Mouse (Mus musculus): ENCODE data around the gene Nisch. TPM values are rescaled to one million over a fixed set of nuclear protein-coding genes. Genes with fewer than 3 reads are reported as not detected.

The Nisch gene
- polyA plus RNA-seq (2015; fragmentation: Nextera tagmentation; extraction: Ambion mirVana) = 92.3 and 115 TPM in 2 replicates

- H3K9me3 ChIP-seq (replicated peaks) = no peaks in the 10 kb centered on the region
- H3K27me3 ChIP-seq = peaks cover 7% of the 10 kb centered on the region; the same call in 1 of the 2 replicates
- ATAC-seq (ENCODE audit: insufficient read depth) = no peak
- no peaks in the 10 kb centered on the region for H3K36me3 ChIP-seq (replicated peaks)
- WGBS (ENCODE audit: insufficient replicate concordance) = 58% methylated on average over 2 of the region's 2 CpGs
- H3K9ac ChIP-seq = no peak within 1 kb of the TSS
- H3K4me3 ChIP-seq (replicated peaks) = no peak within 1 kb of the TSS
- H3K27ac ChIP-seq (replicated peaks) = no peak within 1 kb of the TSS
- peaks cover 31% of the 10 kb centered on the region for H3K4me1 ChIP-seq (replicated peaks)
- no peak within 1 kb of the TSS for H3K4me2 ChIP-seq
Observed at GRCm38 (mm10) chr14:31216846-31217245, at the start of gene Nisch. TSS of gene Nisch (minus strand) at chr14:31216946.

GRCm38 (mm10) chr14:31260932-31261331 lies 44.2 kb upstream of the Nisch start:
- Histone ChIP-seq H3K4me1 (replicated peaks) (peaks cover 40% of the 10 kb centered on the region), H3K27ac (replicated peaks) (peak overlapping the region; percentile 96), H3K9me3 (replicated peaks) (no peaks in the 10 kb centered on the region), H3K9ac (peak overlapping the region; percentile 28; the same call in 1 of the 2 replicates), H3K27me3 (no peaks in the 10 kb centered on the region), H3K36me3 (replicated peaks) (peaks cover 59% of the 10 kb centered on the region), H3K4me2 (peak overlapping the region; percentile 63), H3K4me3 (replicated peaks) (peak overlapping the region; percentile 15; the same call in 1 of the 2 replicates)
- 56% methylated on average over 9 of the region's 9 CpGs for WGBS (ENCODE audit: insufficient replicate concordance)
- ATAC-seq (ENCODE audit: insufficient read depth) = peak; percentile 74

- Histone ChIP-seq H3K4me3 (replicated peaks) (peak overlapping the region; percentile 15; the same call in 1 of the 2 replicates), H3K9ac (peak overlapping the region; percentile 28; the same call in 1 of the 2 replicates), H3K27ac (replicated peaks) (peak overlapping the region; percentile 96)
Observed at GRCm38 (mm10) chr14:31260374-31260773, 43.6 kb upstream of the Nisch start.

GRCm38 (mm10) chr14:31258476-31259050 lies 41.8 kb upstream of the Nisch start:
- 89% methylated on average over 14 of the region's 14 CpGs for WGBS (ENCODE audit: insufficient replicate concordance)
- Histone ChIP-seq H3K4me3 (replicated peaks) (no peak overlapping the region), H3K27ac (replicated peaks) (peak overlapping the region; percentile 96), H3K4me2 (no peak overlapping the region), H3K4me1 (replicated peaks) (peaks cover 40% of the 10 kb centered on the region), H3K36me3 (replicated peaks) (peaks cover 83% of the 10 kb centered on the region), H3K27me3 (no peaks in the 10 kb centered on the region), H3K9me3 (replicated peaks) (no peaks in the 10 kb centered on the region), H3K9ac (no peak overlapping the region)
- no peak for ATAC-seq (ENCODE audit: insufficient read depth)

More at GRCm38 (mm10) chr14:31260374-31260773, 43.6 kb upstream of the Nisch start:
- Histone ChIP-seq H3K36me3 (replicated peaks) (peaks cover 65% of the 10 kb centered on the region), H3K4me2 (peak overlapping the region; percentile 63), H3K9me3 (replicated peaks) (no peaks in the 10 kb centered on the region), H3K4me1 (replicated peaks) (peaks cover 40% of the 10 kb centered on the region), H3K27me3 (no peaks in the 10 kb centered on the region)
- WGBS (ENCODE audit: insufficient replicate concordance) = 14% methylated on average over 4 of the region's 4 CpGs
- ATAC-seq (ENCODE audit: insufficient read depth) = peak; percentile 96

- no peak for ATAC-seq (ENCODE audit: insufficient read depth)
- Histone ChIP-seq H3K9ac (peak overlapping the region; percentile 96), H3K9me3 (replicated peaks) (no peaks in the 10 kb centered on the region), H3K36me3 (replicated peaks) (peaks cover 45% of the 10 kb centered on the region), H3K4me1 (replicated peaks) (peaks cover 23% of the 10 kb centered on the region), H3K27me3 (no peaks in the 10 kb centered on the region), H3K4me2 (peak overlapping the region; percentile 82), H3K4me3 (replicated peaks) (peak overlapping the region; percentile 98), H3K27ac (replicated peaks) (peak overlapping the region; percentile 79)
- WGBS (ENCODE audit: insufficient replicate concordance) = 81% methylated on average over 5 of the region's 5 CpGs
Observed at GRCm38 (mm10) chr14:31252091-31252490, 35.3 kb upstream of the Nisch start.

GRCm38 (mm10) chr14:31251626-31252025 lies 34.9 kb upstream of the Nisch start:
- peak; percentile 10 for ATAC-seq (ENCODE audit: insufficient read depth)

GRCm38 (mm10) chr14:31251084-31251604 lies 34.4 kb upstream of the Nisch start, which contains the start of the genes Phf7 and Bap1:
TSS of gene Phf7 (minus strand) at chr14:31251317.
TSS of gene Bap1 (plus strand) at chr14:31251450.
- H3K27ac ChIP-seq (replicated peaks) = peak within 1 kb of the TSS; percentile 89
- H3K36me3 ChIP-seq (replicated peaks) = peaks cover 35% of the 10 kb centered on the region
- peak within 1 kb of the TSS; percentile 82 for H3K4me2 ChIP-seq
- H3K9me3 ChIP-seq (replicated peaks) = no peaks in the 10 kb centered on the region
- peak; percentile 89 for ATAC-seq (ENCODE audit: insufficient read depth)
- WGBS (ENCODE audit: insufficient replicate concordance) = under 1% methylated on average over 75 of the region's 75 CpGs
- peak within 1 kb of the TSS; percentile 96 for H3K9ac ChIP-seq
- H3K4me1 ChIP-seq (replicated peaks) = peaks cover 23% of the 10 kb centered on the region
- peak within 1 kb of the TSS; percentile 98 for H3K4me3 ChIP-seq (replicated peaks)
- H3K27me3 ChIP-seq = no peaks in the 10 kb centered on the region

More at GRCm38 (mm10) chr14:31251626-31252025, 34.9 kb upstream of the Nisch start:
- under 1% methylated on average over 18 of the region's 18 CpGs for WGBS (ENCODE audit: insufficient replicate concordance)
- Histone ChIP-seq H3K4me2 (peak overlapping the region; percentile 82), H3K9me3 (replicated peaks) (no peaks in the 10 kb centered on the region), H3K27ac (replicated peaks) (peak overlapping the region; percentile 79), H3K9ac (peak overlapping the region; percentile 96), H3K36me3 (replicated peaks) (peaks cover 40% of the 10 kb centered on the region), H3K4me1 (replicated peaks) (peaks cover 23% of the 10 kb centered on the region), H3K4me3 (replicated peaks) (peak overlapping the region; percentile 98), H3K27me3 (no peaks in the 10 kb centered on the region)

GRCm38 (mm10) chr14:31250222-31251083 lies 33.7 kb upstream of the Nisch start:
- Histone ChIP-seq H3K27me3 (no peaks in the 10 kb centered on the region), H3K9ac (peak overlapping the region; percentile 75), H3K36me3 (replicated peaks) (peaks cover 28% of the 10 kb centered on the region), H3K4me1 (replicated peaks) (peaks cover 23% of the 10 kb centered on the region), H3K4me3 (replicated peaks) (peak overlapping the region; percentile 98), H3K27ac (replicated peaks) (peak overlapping the region; percentile 89), H3K4me2 (peak overlapping the region; percentile 82), H3K9me3 (replicated peaks) (no peaks in the 10 kb centered on the region)
- WGBS (ENCODE audit: insufficient replicate concordance) = 12% methylated on average over 38 of the region's 38 CpGs
- peak; percentile 83 for ATAC-seq (ENCODE audit: insufficient read depth)

- no peak overlapping the region for H3K4me3 ChIP-seq (replicated peaks)
- H3K4me1 ChIP-seq (replicated peaks) = peaks cover 23% of the 10 kb centered on the region
- H3K27ac ChIP-seq (replicated peaks) = no peak overlapping the region
- H3K9me3 ChIP-seq (replicated peaks) = no peaks in the 10 kb centered on the region
- whole genome bisulfite sequencing (ENCODE audit: insufficient replicate concordance) = 78% methylated on average over 6 of the region's 6 CpGs
- H3K9ac ChIP-seq = no peak overlapping the region
- H3K36me3 ChIP-seq (replicated peaks) = peaks cover 8% of the 10 kb centered on the region
- ATAC-seq (ENCODE audit: insufficient read depth) = no peak
- no peak overlapping the region for H3K4me2 ChIP-seq
- no peaks in the 10 kb centered on the region for H3K27me3 ChIP-seq
Observed at GRCm38 (mm10) chr14:31248396-31248795, 31.6 kb upstream of the Nisch start.

GRCm38 (mm10) chr14:31245946-31246345 lies 29.2 kb upstream of the Nisch start:
- WGBS (ENCODE audit: insufficient replicate concordance) = 76% methylated on average over 1 of the region's 1 CpGs
- Histone ChIP-seq H3K9me3 (replicated peaks) (no peaks in the 10 kb centered on the region), H3K4me1 (replicated peaks) (peaks cover 14% of the 10 kb centered on the region), H3K27ac (replicated peaks) (no peak overlapping the region), H3K4me2 (no peak overlapping the region), H3K4me3 (replicated peaks) (no peak overlapping the region), H3K9ac (no peak overlapping the region), H3K27me3 (no peaks in the 10 kb centered on the region), H3K36me3 (replicated peaks) (no peaks in the 10 kb centered on the region)
- ATAC-seq (ENCODE audit: insufficient read depth) = no peak

- H3K4me2 ChIP-seq = no peak overlapping the region
- no peaks in the 10 kb centered on the region for H3K9me3 ChIP-seq (replicated peaks)
- 22% methylated on average over 1 of the region's 1 CpGs for WGBS (ENCODE audit: insufficient replicate concordance)
- H3K36me3 ChIP-seq (replicated peaks) = no peaks in the 10 kb centered on the region
- no peaks in the 10 kb centered on the region for H3K27me3 ChIP-seq
- no peak for ATAC-seq (ENCODE audit: insufficient read depth)
- peaks cover 5% of the 10 kb centered on the region for H3K4me1 ChIP-seq (replicated peaks)
- no peak overlapping the region for H3K9ac ChIP-seq
- no peak overlapping the region for H3K27ac ChIP-seq (replicated peaks)
- H3K4me3 ChIP-seq (replicated peaks) = no peak overlapping the region
Observed at GRCm38 (mm10) chr14:31244777-31245176, 28.0 kb upstream of the Nisch start.
